Mouse (Mus musculus) myocyte (in vitro differentiated cells): ENCODE measurements around the gene Rnf215.

Experiments used
- MAX ChIP-seq: IDR thresholded peaks from one replicate; pipeline ENCODE4 v1.6.1; 2011; ENCODE audit warnings: low read depth, mild to moderate bottlenecking, control low read depth
- MYOG ChIP-seq, 3 experiments: IDR thresholded peaks; one replicate each; pipeline ENCODE4 v1.6.1; 2011; ENCODE audit warnings: control low read depth in 2 of 3, low read depth in 2 of 3, mild to moderate bottlenecking in 2 of 3; ENCODE audit not compliant: insufficient read length in 2 of 3, control insufficient read depth in 1 of 3, insufficient read depth in 1 of 3
- POLR2A ChIP-seq: IDR thresholded peaks from one replicate; pipeline ENCODE4 v1.6.1; 2011; ENCODE audit warnings: low read depth, mild to moderate bottlenecking, control low read depth, moderate library complexity; ENCODE audit not compliant: insufficient read length
- USF1 ChIP-seq: IDR thresholded peaks from one replicate; pipeline ENCODE4 v1.6.1; 2011; ENCODE audit warnings: low read depth, mild to moderate bottlenecking, control low read depth, moderate library complexity

GRCm38 (mm10) chr11:4099447-4099846 is 35.6 kb upstream of the Rnf215 start:
- TF ChIP-seq MAX = no peak
- no peak for TF ChIP-seq POLR2A
- no peak for TF ChIP-seq USF1
- TF ChIP-seq MYOG (IDR thresholded peaks at IDR 0.05; ENCODE audit: control insufficient read depth in 1 of 3, insufficient read depth in 1 of 3, insufficient read length in 2 of 3, low read depth in 2 of 3) = no peak
